ENCODE assay signal across 36 mouse cellular contexts in the genomic region with DNA sequence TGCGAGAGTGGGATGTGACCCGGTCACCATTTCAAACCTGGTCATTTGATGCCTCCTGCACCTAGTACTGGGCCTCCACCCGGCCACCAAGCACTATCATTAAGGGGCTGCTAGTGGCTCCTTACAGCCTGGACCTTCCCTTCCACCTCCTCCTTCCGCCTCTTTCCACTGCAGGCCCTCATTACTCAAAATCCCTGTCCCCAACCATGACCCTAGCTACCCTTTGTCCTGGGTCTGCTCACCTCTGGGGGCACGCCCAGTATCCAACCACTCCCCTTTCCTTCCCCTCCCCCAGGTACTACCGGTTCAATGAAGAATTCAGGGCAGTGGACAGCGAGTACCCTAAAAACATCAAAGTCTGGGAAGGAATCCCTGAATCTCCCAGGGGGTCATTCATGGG. TPM values are rescaled to one million over a fixed set of nuclear protein-coding genes. Genes with fewer than 3 reads are reported as not detected.
"Had no signal": no experiment of that assay in that cellular context is flagged by ENCODE, and none has a peak within 500 bp of the region (broad histone marks: within the 10 kb centered on the region; RNA-seq: fewer than 3 reads in every experiment).

No protein-coding gene starts in this region.

- ATAC-seq: hindbrain, embryonic 16.5 days; hindbrain, postnatal 0 days; inflammation-experienced regulatory T-cells, adult 6 months; intestine, embryonic 15.5 days; intestine, embryonic 16.5 days; intestine, postnatal 0 days had no signal

- H3K27me3 ChIP-seq: heart, embryonic 12.5 days; heart, embryonic 13.5 days; heart, embryonic 15.5 days; hindbrain, embryonic 12.5 days; hindbrain, embryonic 13.5 days; hindbrain, embryonic 15.5 days; intestine, embryonic 15.5 days; kidney, embryonic 15.5 days had no signal

- H3K4me1 ChIP-seq: hindbrain, embryonic 13.5 days; hindbrain, embryonic 15.5 days had no signal

- H3K27ac ChIP-seq: heart, embryonic 13.5 days; heart, embryonic 15.5 days; hindbrain, embryonic 10.5 days; hindbrain, embryonic 12.5 days; hindbrain, embryonic 13.5 days; hindbrain, embryonic 14.5 days; hindbrain, embryonic 15.5 days; hindbrain, postnatal 0 days; intestine, embryonic 15.5 days; kidney, embryonic 15.5 days; kidney, postnatal 0 days; layer of hippocampus, adult 2 months; left cerebral cortex, adult 2 months had no signal

- H3K36me3 ChIP-seq: hindbrain, embryonic 15.5 days had no signal

- H3K9me3 ChIP-seq: heart, embryonic 12.5 days; heart, embryonic 13.5 days; heart, embryonic 15.5 days; hindbrain, embryonic 10.5 days; hindbrain, embryonic 12.5 days; hindbrain, embryonic 13.5 days; hindbrain, embryonic 15.5 days; intestine, embryonic 15.5 days; kidney, embryonic 15.5 days had no signal

- H3K4me3 ChIP-seq: heart, embryonic 12.5 days; heart, embryonic 13.5 days; heart, embryonic 15.5 days; hindbrain, embryonic 10.5 days; hindbrain, embryonic 12.5 days; hindbrain, embryonic 13.5 days; hindbrain, embryonic 15.5 days; intestine, embryonic 15.5 days; kidney, embryonic 15.5 days; layer of hippocampus, adult 2 months; left cerebral cortex, adult 2 months had no signal

- H3K4me2 ChIP-seq: heart, embryonic 11.5 days; heart, embryonic 12.5 days; heart, embryonic 13.5 days; heart, embryonic 15.5 days; hindbrain, embryonic 12.5 days; hindbrain, embryonic 13.5 days; hindbrain, embryonic 14.5 days; hindbrain, embryonic 15.5 days; intestine, embryonic 15.5 days; kidney, embryonic 15.5 days had no signal

- DNase-seq: heart, postnatal 10 days; heart, postnatal 14 days; heart, postnatal 36 days; heart, postnatal 4 days; kidney, adult 11 months; kidney, adult 18-20 months; kidney, adult 2 months; kidney, adult 8-10 months; kidney, adult 9 months; kidney, postnatal 10 days; kidney, postnatal 14 days; kidney, postnatal 25 days; kidney, postnatal 36 days; kidney, postnatal 4 days; layer of hippocampus, adult 9-11 months; layer of hippocampus, postnatal 36 days had no signal

- H3K9ac ChIP-seq: heart, embryonic 12.5 days; heart, embryonic 13.5 days; heart, embryonic 15.5 days; hindbrain, embryonic 12.5 days; hindbrain, embryonic 13.5 days; hindbrain, embryonic 14.5 days; hindbrain, embryonic 15.5 days; intestine, embryonic 15.5 days; kidney, embryonic 15.5 days had no signal

RNA-seq across cellular contexts. Expression of gene Rem2, which starts 36.3 kb away (rescaled TPM):
- total RNA-seq: heart, postnatal 10 days; heart, postnatal 14 days; heart, postnatal 25 days; heart, postnatal 36 days had no signal
